Mouse (Mus musculus) embryonic fibroblast, embryonic 13.5 days (primary cell): ENCODE data around the gene Polr2b.

Source experiments
- CTCF ChIP-seq: IDR thresholded peaks from 2 replicates; pipeline ENCODE4 v1.5.1; 2011; ENCODE audit warnings: mild to moderate bottlenecking, control low read depth, low read length, moderate library complexity, borderline replicate concordance; ENCODE audit not compliant: insufficient read depth
- POLR2A ChIP-seq: IDR thresholded peaks from 2 replicates; pipeline ENCODE4 v1.6.1; 2011; ENCODE audit warnings: low read depth, mild to moderate bottlenecking, control low read depth, low read length, moderate library complexity

DNA sequence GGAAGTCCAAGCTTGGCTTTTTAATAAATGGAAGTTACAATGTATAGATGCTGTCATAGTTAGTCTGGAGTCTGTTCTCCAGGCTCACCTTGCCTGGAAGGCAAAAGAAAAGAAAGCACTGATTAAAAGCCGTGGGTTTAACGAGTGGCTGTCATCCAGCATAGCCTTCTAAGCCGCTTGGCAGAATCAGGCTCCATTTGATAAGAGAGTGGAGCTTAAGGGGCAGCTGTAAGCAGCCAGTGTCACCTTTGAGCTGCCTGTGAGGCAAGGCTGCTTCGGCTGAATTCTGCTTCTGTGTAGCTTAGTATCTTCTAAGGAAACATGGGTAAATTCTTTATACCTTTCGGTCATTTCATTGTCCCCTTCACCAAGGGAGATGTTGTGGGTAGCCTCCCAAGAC, 23.0 kb upstream of the Polr2b start:
- no peak for TF ChIP-seq CTCF
- no peak for TF ChIP-seq POLR2A
